Mouse (Mus musculus) hindbrain, embryonic 12.5 days (tissue): ENCODE data around the gene Myl3. TPM values are rescaled to one million over a fixed set of nuclear protein-coding genes. Genes with fewer than 3 reads are reported as not detected.

ENCODE experiments used
- ATAC-seq: fragments of 200-750 bp; cut with Nextera tagmentation; 2 replicates; pipeline ENCODE4 v1.8.0; 2017; ENCODE audit warnings: moderate TSS enrichment; ENCODE audit not compliant: low FRiP score
- H3K27ac ChIP-seq: fragments of 300-500 bp; sonication (generic); 2 replicates; pipeline ENCODE4 v1.5.1; 2016; ENCODE audit warnings: mild to moderate bottlenecking
- H3K27me3 ChIP-seq: fragments of 300-500 bp; sonication (generic); 2 replicates; pipeline ENCODE4 v1.6.1; 2016; ENCODE audit warnings: mild to moderate bottlenecking
- H3K36me3 ChIP-seq: fragments of 300-500 bp; sonication (generic); 2 replicates; pipeline ENCODE4 v1.6.1; 2016; ENCODE audit warnings: mild to moderate bottlenecking
- H3K4me1 ChIP-seq: fragments of 300-500 bp; sonication (generic); 2 replicates; pipeline ENCODE4 v1.6.1; 2016
- H3K4me2 ChIP-seq: fragments of 300-500 bp; sonication (generic); replicated peaks from 2 replicates; pipeline ENCODE4 v1.6.1; 2016; ENCODE audit warnings: mild to moderate bottlenecking
- H3K4me3 ChIP-seq: fragments of 300-500 bp; sonication (generic); 2 replicates; pipeline ENCODE4 v1.5.1; 2016; ENCODE audit warnings: mild to moderate bottlenecking
- H3K9ac ChIP-seq: fragments of 300-500 bp; sonication (generic); 2 replicates; pipeline ENCODE4 v1.6.1; 2016; ENCODE audit warnings: mild to moderate bottlenecking, moderate library complexity
- H3K9me3 ChIP-seq: fragments of 300-500 bp; sonication (generic); replicated peaks from 2 replicates; pipeline ENCODE4 v1.6.1; 2016; ENCODE audit warnings: mild to moderate bottlenecking
- WGBS: fragments of 180-500 bp; shearing (Covaris S2); methylation state at CpG from one replicate; pipeline ENCODE4 v1.1.7; 2016; 5-methylcytosine and 5-hydroxymethylcytosine counted together
- polyA plus RNA-seq: library from polyadenylated mRNA; unstranded; fragments of >200 nt; fragmentation: Nextera tagmentation; extraction: Ambion mirVana; gene quantifications from 2 replicates; pipeline ENCODE4 v1.2.1, GENCODE M21; 2016

Gene Myl3
- polyA plus RNA-seq, 1 experiment from 2014 or later = 2.0 TPM

GRCm38 (mm10) chr9:110803294-110803693 lies 61.6 kb downstream of the Myl3 start:
- Histone ChIP-seq H3K4me3 (no peak overlapping the region), H3K9ac (no peak overlapping the region), H3K27me3 (no peaks in the 10 kb centered on the region), H3K27ac (no peak overlapping the region), H3K9me3 (no peaks in the 10 kb centered on the region), H3K4me1 (no peaks in the 10 kb centered on the region), H3K36me3 (no peaks in the 10 kb centered on the region), H3K4me2 (no peak overlapping the region)
- no peak for ATAC-seq
- 71% methylated on average over 4 of the region's 4 CpGs for WGBS

GRCm38 (mm10) chr9:110810051-110810450 lies 68.4 kb downstream of the Myl3 start:
- Histone ChIP-seq H3K4me1 (no peaks in the 10 kb centered on the region), H3K9me3 (no peaks in the 10 kb centered on the region), H3K4me2 (no peak overlapping the region), H3K36me3 (no peaks in the 10 kb centered on the region), H3K27me3 (no peaks in the 10 kb centered on the region), H3K9ac (no peak overlapping the region), H3K27ac (no peak overlapping the region), H3K4me3 (no peak overlapping the region)
- ATAC-seq = no peak
- 91% methylated on average over 4 of the region's 4 CpGs for WGBS

DNA sequence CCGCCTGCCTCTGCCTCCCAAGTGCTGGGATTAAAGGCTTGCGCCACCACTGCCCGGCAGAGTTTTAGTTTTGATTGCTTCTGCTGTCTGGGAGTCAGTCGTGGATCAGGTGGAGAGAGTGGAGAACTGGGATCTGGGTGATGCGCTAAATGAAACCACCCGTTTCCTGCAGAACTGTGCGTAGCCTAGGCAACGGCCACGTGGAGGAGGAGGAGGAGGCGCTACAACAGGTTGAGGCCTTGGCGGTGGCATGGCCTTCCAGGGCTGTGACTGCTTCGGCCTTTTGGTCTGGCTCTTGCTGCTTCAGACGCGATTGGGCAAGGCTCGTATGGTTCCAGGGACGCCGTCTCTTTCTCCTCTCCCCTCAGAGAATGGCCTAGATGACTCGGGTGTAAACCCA lies 72.1 kb downstream of the Myl3 start, which contains the start of gene Prss44:
Gene Prss44 (plus strand): TSS at position 206 of the 400 bp plus-strand sequence.
- no peak for ATAC-seq
- Histone ChIP-seq H3K4me1 (no peaks in the 10 kb centered on the region), H3K4me3 (no peak within 1 kb of the TSS), H3K27ac (no peak within 1 kb of the TSS), H3K27me3 (no peaks in the 10 kb centered on the region), H3K4me2 (no peak within 1 kb of the TSS), H3K36me3 (no peaks in the 10 kb centered on the region), H3K9ac (no peak within 1 kb of the TSS), H3K9me3 (no peaks in the 10 kb centered on the region)
- WGBS = 55% methylated on average over 18 of the region's 18 CpGs

Other genes with a start within 250 kb of the Myl3 start
- 48.7 and 49.7 TPM in 2 replicates for gene Setd2, start 209.3 kb upstream of the Myl3 start, polyA plus RNA-seq
- gene Nradd, start 117.4 kb upstream of the Myl3 start, polyA plus RNA-seq = 39.0 and 45.2 TPM in 2 replicates
- 1.8 and 2.1 TPM in 2 replicates for gene Nbeal2, start 87.7 kb upstream of the Myl3 start, polyA plus RNA-seq
- 113 and 114 TPM in 2 replicates for gene Ccdc12, start 85.4 kb upstream of the Myl3 start, polyA plus RNA-seq
- 44.3 and 52.4 TPM in 2 replicates for gene Pth1r, start 5.3 kb downstream of the Myl3 start, polyA plus RNA-seq
- gene Prss42, start 56.3 kb downstream of the Myl3 start, polyA plus RNA-seq = not detected in 2 replicates
- not detected in 2 replicates for gene Prss44, start 72.1 kb downstream of the Myl3 start, polyA plus RNA-seq
- not detected in 2 replicates for gene Prss43, start 84.8 kb downstream of the Myl3 start, polyA plus RNA-seq
- not detected in 2 replicates for gene Prss45, start 92.7 kb downstream of the Myl3 start, polyA plus RNA-seq
- not detected in 2 replicates for gene Prss46, start 102.6 kb downstream of the Myl3 start, polyA plus RNA-seq
- gene Prss50, start 116.1 kb downstream of the Myl3 start, polyA plus RNA-seq = 0.26 TPM in 1 of 2 replicates, not detected in the other
- 1.5 and 1.9 TPM in 2 replicates for gene Als2cl, start 138.0 kb downstream of the Myl3 start, polyA plus RNA-seq
- 1.1 and 1.2 TPM in 2 replicates for gene Tmie, start 138.3 kb downstream of the Myl3 start, polyA plus RNA-seq
- gene Fam240a, start 175.0 kb downstream of the Myl3 start, polyA plus RNA-seq = not detected in 2 replicates
- gene Tdgf1, start 204.3 kb downstream of the Myl3 start, polyA plus RNA-seq = not detected in 2 replicates
- gene Lrrc2, start 209.7 kb downstream of the Myl3 start, polyA plus RNA-seq = 0.09 and 0.12 TPM in 2 replicates
- not detected in 2 replicates for gene Rtp3, start 248.7 kb downstream of the Myl3 start, polyA plus RNA-seq